Mouse (Mus musculus) gastrocnemius, postnatal 10 days (tissue): ENCODE results near the gene Gm28360. TPM values are rescaled to one million over a fixed set of nuclear protein-coding genes. Genes with fewer than 3 reads are reported as not detected.
"Not testable (repeated sequence)": the region's sequence is repeated elsewhere in the genome, so short reads cannot be mapped to it uniquely, and the experiment has no call there.

Experiments used
- DNase-seq: peaks from one replicate; pipeline ENCODE4 v3.0.0; 2021; ENCODE audit warnings: mixed read lengths
- long read RNA-seq, 2 experiments: library from polyadenylated mRNA; stranded (forward); transcript quantifications; one replicate each; pipeline ENCODE4 v2.0.0; 2021
- total RNA-seq, 2 experiments: library from RNA; stranded (reverse); gene quantifications; 2 replicates each; pipeline ENCODE4 v1.2.3; 2021

Gene Gm28360
- not detected for total RNA-seq
- long read RNA-seq, experiment 1, result 0 reads
- long read RNA-seq, experiment 2, result 0 reads

DNA sequence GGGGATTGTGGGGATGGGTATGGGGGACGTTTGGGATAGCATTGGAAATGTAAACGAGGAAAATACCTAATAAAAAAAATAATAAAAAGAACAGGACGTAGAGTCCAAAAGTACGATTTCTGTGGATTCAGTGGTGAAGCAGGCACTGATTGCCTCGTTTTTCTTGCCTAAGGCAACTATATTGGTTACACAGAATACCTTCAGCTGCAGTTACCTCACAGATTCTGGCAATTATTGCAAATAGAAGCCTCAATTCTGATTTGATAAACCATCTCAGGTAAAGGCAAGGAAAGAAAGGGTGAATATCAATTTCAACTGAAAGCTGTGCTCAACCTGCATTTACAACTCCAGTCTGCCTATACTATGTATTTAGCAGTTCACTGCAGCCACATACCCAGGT, at the start of gene Gm28360:
Gene Gm28360 (plus strand): TSS at position 301 of the 400 bp plus-strand sequence.
- DNase-seq, result not testable (repeated sequence)

DNA sequence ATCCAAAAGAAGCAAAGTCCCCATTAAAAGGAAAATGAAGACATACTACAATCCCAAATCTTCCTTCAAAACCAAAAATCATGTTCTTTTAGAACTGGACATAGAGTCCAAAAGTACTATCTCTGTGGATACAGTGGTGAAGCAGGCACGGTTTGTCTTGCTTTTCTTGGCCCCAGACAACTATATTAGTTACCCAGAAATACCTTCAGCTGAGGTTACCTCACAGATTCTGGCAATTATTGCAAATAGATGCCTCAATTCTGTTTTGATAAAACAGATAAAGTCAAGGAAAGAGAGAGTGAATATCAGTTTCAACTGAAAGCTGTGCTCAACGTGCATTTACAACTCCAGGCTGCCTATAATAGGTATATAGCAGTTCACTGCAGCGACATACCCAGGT, 49.0 kb upstream of the Gm28360 start, which contains the start of gene B020011L13Rik:
Gene B020011L13Rik (plus strand): TSS at position 301 of the 400 bp plus-strand sequence.
- not testable (repeated sequence) for DNase-seq

DNA sequence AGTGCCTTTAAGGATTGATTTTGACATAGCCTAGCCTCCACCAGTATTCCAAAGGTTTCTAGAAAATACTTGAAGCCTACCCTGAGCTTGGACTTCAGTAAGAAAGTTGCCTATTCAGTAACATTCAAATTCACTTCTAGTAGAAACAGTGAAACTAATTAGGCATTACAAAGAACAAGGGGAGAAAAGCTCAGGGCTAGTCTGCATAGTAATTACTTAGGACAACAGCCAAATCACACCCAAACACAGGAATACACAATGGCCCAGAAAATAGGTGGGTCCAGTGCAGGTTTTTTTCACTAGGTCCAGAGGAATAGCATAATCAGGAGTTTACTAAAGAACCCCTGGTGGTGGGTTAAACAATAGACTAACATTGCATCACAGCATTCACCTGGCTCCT, 13.6 kb upstream of the Gm28360 start:
- DNase-seq, result not testable (repeated sequence)

DNA sequence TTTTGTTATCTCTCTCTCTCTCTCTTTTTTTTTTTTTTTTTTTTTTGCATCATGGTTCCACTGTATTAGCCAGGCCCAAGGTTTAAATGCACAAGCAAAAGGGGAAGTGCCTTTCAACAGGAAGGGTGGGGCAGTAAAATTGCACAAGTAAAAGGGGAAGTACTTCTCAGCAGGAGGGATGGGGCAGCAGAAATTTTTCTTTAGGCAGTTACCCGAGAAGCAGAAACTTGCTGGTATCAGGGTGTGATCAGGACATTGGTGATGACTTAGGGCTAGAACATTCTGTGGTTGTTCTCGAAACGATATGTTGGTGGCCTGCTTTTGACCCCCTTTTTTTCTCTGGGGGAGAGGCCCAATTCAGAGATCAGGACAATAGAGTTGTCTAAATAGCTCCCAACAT, 21.8 kb downstream of the Gm28360 start:
- not testable (repeated sequence) for DNase-seq

Other genes with a start within 250 kb of the Gm28360 start
- not detected for gene Gm28363, start 132.9 kb upstream of the Gm28360 start, total RNA-seq
- gene B020011L13Rik, start 48.9 kb upstream of the Gm28360 start, total RNA-seq, result not detected
- gene Gm28168, start 97.9 kb downstream of the Gm28360 start, total RNA-seq, result not detected
- gene Gm7145, start 135.9 kb downstream of the Gm28360 start, total RNA-seq, result not detected